Mouse (Mus musculus) brain, embryonic 14.5 days (tissue): ENCODE measurements around the gene Lcmt1. TPM values are rescaled to one million over a fixed set of nuclear protein-coding genes. Genes with fewer than 3 reads are reported as not detected.

Experiments used
- DNase-seq: peaks from one replicate; pipeline ENCODE4 v3.0.0-alpha.2; 2011; ENCODE audit warnings: low read depth
- CTCF ChIP-seq: fragments of 200-500 bp; IDR thresholded peaks from 2 replicates; pipeline ENCODE4 v1.5.1; 2012; ENCODE audit warnings: inconsistent platforms, mild to moderate bottlenecking, moderate library complexity, borderline replicate concordance; ENCODE audit not compliant: insufficient read depth, insufficient read length; ENCODE audit errors: extremely low read depth
- POLR2A ChIP-seq: fragments of 200-500 bp; IDR thresholded peaks from 2 replicates; pipeline ENCODE4 v1.6.1; 2012; ENCODE audit warnings: mild to moderate bottlenecking, inconsistent platforms, borderline replicate concordance; ENCODE audit not compliant: poor library complexity, insufficient read depth, insufficient read length, severe bottlenecking; ENCODE audit errors: extremely low read depth
- polyA plus RNA-seq: library from polyadenylated mRNA; depleted of rRNA; stranded (reverse); fragments of >200 nt; gene quantifications from 2 replicates; pipeline ENCODE4 v1.2.3, GENCODE M21; 2012

The Lcmt1 gene
- polyA plus RNA-seq, 1 experiment, result 68.8 TPM

DNA sequence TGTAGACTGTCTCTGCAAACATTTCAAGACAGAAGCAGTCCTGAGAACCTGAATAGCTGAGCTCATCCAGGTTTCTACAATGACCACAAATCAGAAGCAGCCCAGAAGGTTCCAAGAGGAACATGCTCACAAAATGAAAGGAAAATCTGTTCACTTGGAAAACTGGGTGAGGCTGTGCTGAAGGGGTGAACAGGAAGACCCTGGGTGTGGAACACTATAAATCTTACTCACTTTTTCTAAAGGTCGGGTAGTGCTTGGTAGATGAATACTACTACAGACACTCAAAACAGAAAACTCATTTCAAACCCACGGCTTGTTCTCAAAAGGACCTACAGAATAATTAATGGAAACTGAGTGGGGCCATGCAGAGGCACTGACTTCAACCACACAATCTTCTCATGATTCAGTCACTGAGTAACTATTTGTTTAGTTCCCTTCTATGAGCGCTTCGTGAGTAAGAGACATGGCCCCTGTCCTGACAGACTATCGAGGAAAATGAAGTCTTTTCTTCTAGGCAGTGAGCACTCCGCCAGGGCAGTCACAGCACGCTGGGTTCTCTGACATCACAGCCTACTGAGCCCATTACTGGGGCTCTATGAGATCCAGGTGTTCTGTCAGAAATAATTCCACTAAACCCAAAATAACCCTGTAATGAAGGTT lies 22.8 kb upstream of the Lcmt1 start:
- no peak for DNase-seq
- no peak for TF ChIP-seq CTCF

DNA sequence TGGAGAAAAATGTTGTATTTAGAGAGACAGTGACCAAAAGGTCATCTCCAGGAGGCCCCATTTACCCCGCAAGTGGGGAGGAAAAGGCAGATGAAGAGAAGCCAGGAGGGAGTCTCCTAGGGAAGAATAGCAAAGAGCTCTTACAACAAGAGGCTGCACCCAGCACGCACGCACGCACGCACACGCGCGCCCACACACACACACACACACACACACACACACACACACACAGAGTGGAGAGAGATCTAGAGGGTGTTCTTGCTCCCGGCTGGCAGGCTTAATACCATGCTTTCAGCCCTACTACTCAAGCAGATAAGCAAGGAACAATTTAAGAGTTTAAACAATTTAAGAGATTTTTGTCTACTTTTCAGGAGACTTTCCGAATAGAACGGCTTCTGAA lies 19.8 kb upstream of the Lcmt1 start:
- peak; percentile 34 for DNase-seq
- TF ChIP-seq POLR2A (no peak), CTCF (no peak)

DNA sequence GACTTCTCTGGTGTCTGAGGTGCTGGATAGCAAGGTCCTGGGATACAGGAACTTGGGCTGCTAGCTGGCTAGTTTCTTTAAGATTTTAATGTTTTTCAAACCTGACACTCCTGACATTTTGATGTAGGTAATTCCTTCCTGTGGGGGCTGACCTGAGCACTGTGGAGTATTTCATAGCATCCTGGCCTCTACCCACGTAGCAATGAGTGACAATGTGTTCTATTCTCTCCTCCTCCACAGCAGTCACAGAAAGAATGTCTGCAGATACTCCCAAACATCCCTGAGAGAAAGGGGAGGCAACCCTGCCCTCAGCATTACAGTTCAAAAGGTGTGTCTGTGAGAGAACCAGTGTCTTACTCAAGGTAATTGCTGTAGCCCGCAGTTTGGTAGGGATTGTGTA lies 19.3 kb upstream of the Lcmt1 start:
- no peak for DNase-seq
- no peak for TF ChIP-seq CTCF
- TF ChIP-seq POLR2A, result no peak

DNA sequence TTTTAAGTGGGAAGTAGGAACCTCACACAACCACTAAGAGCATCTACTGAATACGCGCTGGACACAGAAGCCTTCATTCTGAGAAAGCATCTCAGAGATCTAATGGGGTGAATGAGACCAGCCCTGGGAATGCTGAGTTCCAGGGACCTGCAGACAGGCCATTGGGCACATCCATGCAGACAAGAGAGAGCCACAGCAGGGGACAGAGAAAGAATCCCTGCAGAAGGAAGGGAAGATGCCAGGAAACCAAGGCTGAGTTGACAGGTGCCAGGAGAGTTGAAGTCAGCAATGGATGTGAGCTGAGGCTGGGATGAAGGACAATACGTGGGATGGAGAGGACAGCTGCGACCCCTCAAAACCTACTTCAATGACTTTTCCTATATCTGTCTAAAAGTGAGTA lies 16.5 kb upstream of the Lcmt1 start:
- DNase-seq, result no peak
- TF ChIP-seq POLR2A (no peak), CTCF (no peak)

DNA sequence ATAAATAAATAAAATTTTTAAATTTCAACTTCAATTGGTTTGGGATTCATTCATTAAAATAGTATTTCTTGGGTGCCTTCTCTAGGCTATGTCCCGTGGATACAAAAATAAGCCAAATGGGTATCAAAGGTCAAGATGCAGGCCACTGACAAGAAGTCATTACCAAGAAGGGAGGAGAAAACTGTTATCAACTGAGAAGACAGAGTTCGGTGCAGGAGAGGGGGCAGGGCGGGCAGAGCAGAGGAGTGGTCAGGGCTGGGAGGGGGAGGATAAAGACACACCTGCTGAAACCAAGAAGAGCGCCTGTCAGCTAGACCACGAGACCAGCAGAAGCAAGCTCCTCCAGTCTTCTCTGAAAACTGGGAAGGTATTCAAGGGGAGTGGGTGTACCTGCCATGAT lies 15.7 kb upstream of the Lcmt1 start:
- no peak for DNase-seq
- TF ChIP-seq CTCF (no peak), POLR2A (no peak)

DNA sequence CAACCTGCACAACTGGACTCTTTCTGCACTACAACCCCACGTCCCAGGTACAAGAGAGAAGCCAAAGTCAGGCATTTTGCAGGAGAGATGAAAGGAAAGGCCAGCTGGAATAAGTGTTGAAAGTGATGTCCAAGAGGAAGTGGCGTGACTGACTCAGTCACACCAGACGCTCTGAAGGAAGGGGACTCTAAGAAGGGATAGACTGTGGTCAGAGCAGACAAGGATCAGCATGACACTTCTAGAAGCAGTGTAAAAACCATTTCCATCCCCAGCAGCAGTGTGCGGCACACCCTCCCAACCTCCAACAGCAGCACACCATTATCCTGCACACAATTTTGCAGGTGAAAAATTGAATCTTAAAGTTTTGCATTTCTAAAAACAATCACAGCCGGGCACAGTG lies 15.2 kb upstream of the Lcmt1 start:
- no peak for TF ChIP-seq CTCF
- no peak for TF ChIP-seq POLR2A
- DNase-seq, result no peak

DNA sequence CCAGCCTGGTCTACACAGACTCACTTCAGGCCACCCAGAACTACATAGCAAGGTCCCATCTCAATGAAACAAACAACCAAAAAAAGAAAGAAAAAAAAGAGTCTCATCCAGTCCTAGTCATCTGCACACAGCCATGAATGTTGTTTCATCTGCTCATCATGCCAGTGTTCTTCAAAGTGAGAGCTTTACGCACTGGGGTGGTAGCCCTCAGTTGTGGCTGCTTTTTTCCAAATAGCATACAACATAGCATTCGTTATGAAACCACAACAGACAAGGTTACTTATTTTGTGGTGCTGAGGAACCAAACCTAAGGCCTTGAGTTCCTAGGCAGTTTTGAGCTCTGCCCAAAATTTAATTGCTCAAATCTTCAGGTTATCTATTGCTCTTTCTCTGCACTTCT lies 14.7 kb upstream of the Lcmt1 start:
- DNase-seq, result no peak
- TF ChIP-seq CTCF, result no peak
- TF ChIP-seq POLR2A, result no peak

DNA sequence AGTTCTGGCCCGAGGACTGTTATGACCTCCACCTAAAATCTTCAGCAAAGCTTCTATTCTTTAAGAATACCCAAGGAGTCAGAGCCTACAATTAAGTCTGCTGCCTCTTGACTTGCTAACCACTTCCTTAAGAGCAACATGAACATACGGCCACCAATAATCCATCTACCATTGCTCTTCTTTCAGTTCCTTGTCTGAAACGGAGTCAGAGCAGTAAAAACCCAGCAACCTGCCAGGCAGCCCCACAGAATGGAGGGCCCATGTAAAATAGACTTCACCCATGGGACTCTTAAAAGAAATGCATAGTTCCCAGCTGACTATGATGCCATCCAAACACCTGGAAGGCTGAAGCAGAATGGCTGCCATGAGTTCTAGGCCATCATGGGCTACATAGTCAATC lies 13.4 kb upstream of the Lcmt1 start:
- DNase-seq, result no peak
- TF ChIP-seq POLR2A (no peak), CTCF (no peak)

DNA sequence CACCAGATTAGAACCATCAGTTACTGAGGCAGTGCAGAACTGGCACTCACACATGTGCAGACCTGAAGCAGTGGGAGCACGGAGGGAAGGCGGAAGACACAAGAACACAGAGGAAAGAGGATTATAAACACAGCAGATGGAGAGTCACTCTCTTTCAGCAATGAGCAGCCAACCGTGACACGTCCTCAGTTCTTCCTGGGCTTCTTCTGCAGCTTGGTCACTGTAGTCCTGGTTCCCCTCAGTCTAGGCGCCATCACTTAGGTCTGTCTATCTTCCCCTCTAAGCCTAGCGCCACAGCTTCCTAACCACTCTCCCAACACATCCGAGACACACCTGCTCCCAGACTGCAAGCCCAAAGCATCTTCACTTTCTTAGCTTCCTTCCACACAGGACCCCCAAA lies 10.5 kb upstream of the Lcmt1 start:
- peak; percentile 39 for DNase-seq
- TF ChIP-seq POLR2A, result no peak
- TF ChIP-seq CTCF, result no peak

DNA sequence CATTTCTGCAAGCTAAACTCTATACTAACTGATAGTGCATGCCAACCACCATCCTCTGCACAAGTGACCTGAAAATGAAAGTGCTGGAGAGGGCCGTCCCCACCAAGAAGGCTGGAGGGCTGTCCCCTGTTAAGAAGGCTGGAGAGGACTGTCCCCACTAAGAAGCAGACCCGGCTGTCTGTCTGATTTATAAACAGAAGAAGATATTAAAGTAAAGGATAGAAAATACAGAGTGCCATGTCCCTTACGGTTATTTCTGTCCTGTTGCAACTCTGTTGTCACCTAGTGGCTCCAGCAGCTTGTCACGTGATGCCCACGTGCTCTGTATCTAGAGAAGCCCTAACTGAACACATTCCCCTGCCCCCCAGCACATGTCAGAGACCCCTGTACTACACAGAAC lies 9.4 kb upstream of the Lcmt1 start:
- TF ChIP-seq CTCF (no peak), POLR2A (no peak)

DNA sequence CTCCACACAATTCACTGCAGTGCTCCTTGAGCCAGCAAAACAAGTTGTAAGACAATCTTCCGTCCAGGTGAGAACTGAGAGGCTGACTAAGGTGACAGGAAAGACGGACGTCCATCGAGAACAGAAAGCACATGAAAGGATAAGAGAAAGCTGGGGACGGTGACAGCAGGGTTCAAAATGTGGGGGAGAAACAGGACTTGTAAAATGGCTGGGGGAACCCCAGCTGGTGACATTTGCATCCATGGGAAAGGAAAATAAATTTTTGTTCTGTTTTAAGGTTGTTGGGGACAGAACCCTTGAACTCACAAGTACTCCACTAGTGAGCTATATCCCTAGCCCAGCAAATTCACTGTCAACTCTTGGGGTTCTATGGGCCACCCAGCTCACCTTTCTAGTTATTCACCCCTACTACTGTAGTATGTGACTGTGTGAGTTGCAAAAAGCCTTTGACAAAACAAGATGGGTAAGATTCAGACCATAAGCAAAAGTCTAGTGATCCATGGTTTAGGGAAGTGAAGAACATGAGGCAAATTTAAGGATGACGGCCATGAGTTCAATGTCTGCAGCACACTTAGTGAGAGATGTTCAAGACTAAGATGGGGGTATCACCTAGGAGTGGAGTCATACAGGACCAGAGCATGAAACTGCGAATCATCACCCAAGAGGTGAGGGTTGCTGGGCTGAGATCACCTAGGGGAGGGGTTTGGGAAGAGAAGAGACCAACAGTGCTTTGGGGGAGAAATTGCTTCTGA lies 8.2 kb upstream of the Lcmt1 start:
- DNase-seq, result no peak
- TF ChIP-seq POLR2A, result no peak
- TF ChIP-seq CTCF, result no peak

More for the DNA sequence above, 9.4 kb upstream of the Lcmt1 start:
- no peak for DNase-seq

DNA sequence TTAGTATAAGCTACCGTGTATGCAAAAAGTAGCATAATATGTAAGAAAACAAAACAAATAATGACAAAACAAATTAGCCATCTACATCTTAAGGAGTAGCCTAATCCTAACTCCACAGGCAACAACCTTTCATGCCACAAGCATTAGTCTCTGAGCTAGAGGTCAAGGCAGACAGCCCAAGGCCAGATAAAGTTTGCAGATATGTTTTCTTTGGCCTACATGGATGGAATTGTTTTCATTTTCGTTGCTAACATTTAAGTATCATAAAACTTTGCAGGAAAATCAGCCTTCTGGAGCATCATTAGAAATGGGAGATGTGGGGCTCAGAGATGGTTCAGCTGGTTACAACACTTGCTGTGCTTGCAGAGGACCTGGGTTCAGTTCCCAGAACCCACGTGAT lies 6.8 kb upstream of the Lcmt1 start:
- TF ChIP-seq POLR2A (no peak), CTCF (no peak)
- DNase-seq, result no peak
